Mouse (Mus musculus) C2C12 (cell line): ENCODE results near the gene Dnaic1.
"Not testable (repeated sequence)": the region's sequence is repeated elsewhere in the genome, so short reads cannot be mapped to it uniquely, and the experiment has no call there.

Experiments used
- CEBPB ChIP-seq: IDR thresholded peaks from one replicate; pipeline ENCODE4 v1.6.1; 2011; ENCODE audit warnings: low read depth, mild to moderate bottlenecking, control low read depth, moderate library complexity
- CTCF ChIP-seq: IDR thresholded peaks from one replicate; pipeline ENCODE4 v1.5.1; 2011; ENCODE audit not compliant: control insufficient read depth, insufficient read depth, insufficient read length
- MAX ChIP-seq: IDR thresholded peaks from one replicate; pipeline ENCODE4 v1.6.1; 2011; ENCODE audit warnings: mild to moderate bottlenecking, control low read depth
- MYOG ChIP-seq: IDR thresholded peaks from one replicate; pipeline ENCODE4 v1.6.1; 2011; ENCODE audit not compliant: control insufficient read depth, insufficient read length; ENCODE audit errors: extremely low read depth

- not testable (repeated sequence) for TF ChIP-seq CTCF, MYOG, MAX, CEBPB
These were observed 114.8 kb downstream of the Dnaic1 start for GRCm38 (mm10) chr4:41684131-41684930.
